Mouse (Mus musculus) ES-E14 (cell line): ENCODE measurements at regions not wholly inside any gene's neighbourhood (a gene's known extent, or its start where the extent isn't known, plus 50 kb on each side); places are given as distances from the start of the nearest gene placed in this dataset.
"Not testable (repeated sequence)": the region's sequence is repeated elsewhere in the genome, so short reads cannot be mapped to it uniquely, and the experiment has no call there.

Source experiments
- DNase-seq: peaks from one replicate; pipeline ENCODE4 v3.0.0-alpha.2; 2013; ENCODE audit warnings: low read depth, low spot score
- H3K27ac ChIP-seq: 2 replicates; pipeline ENCODE4 v1.5.1; 2012; ENCODE audit warnings: low read depth, mild to moderate bottlenecking, low read length, moderate library complexity, mixed read lengths; ENCODE audit not compliant: poor library complexity, insufficient read depth, severe bottlenecking
- H3K36me3 ChIP-seq: 2 replicates; pipeline ENCODE4 v1.6.1; 2012; ENCODE audit warnings: mild to moderate bottlenecking, low read length, moderate library complexity, mixed read lengths; ENCODE audit not compliant: control insufficient read depth, poor library complexity, insufficient read depth, severe bottlenecking
- H3K4me1 ChIP-seq, 2 experiments: fragments of 150-350 bp in 1 of 2; sonication (generic) in 1 of 2; 2 replicates each; pipeline ENCODE4 v1.6.1; 2012; ENCODE audit warnings: low read length in 2 of 2, mild to moderate bottlenecking in 1 of 2, mixed read lengths in 1 of 2; ENCODE audit not compliant: control insufficient read depth in 2 of 2, insufficient read depth in 2 of 2, poor library complexity in 1 of 2
- H3K4me3 ChIP-seq, 2 experiments: fragments of 150-350 bp in 1 of 2; sonication (generic) in 1 of 2; 2 replicates each; pipeline ENCODE4 v1.5.1; 2012; ENCODE audit warnings: low read length in 2 of 2, low read depth in 1 of 2, mild to moderate bottlenecking in 1 of 2, mixed read lengths in 1 of 2; ENCODE audit not compliant: insufficient read depth in 1 of 2, poor library complexity in 1 of 2, severe bottlenecking in 1 of 2
- H3K9ac ChIP-seq: 2 replicates; pipeline ENCODE4 v1.6.1; 2012; ENCODE audit warnings: low read depth, mild to moderate bottlenecking, low read length, mixed read lengths; ENCODE audit not compliant: poor library complexity, insufficient read depth, severe bottlenecking
- H3K9me3 ChIP-seq: fragments of 150-350 bp; sonication (generic); 2 replicates; pipeline ENCODE4 v1.6.1; 2012; ENCODE audit warnings: low read depth, mild to moderate bottlenecking, low read length; ENCODE audit not compliant: control insufficient read depth, insufficient read depth
- CHD2 ChIP-seq: IDR thresholded peaks from 2 replicates; pipeline ENCODE4 v1.6.1; 2014; ENCODE audit warnings: mild to moderate bottlenecking, low read depth, low read length, inconsistent platforms
- HCFC1 ChIP-seq: IDR thresholded peaks from 2 replicates; pipeline ENCODE4 v1.6.1; 2012; ENCODE audit warnings: low read length, inconsistent platforms, borderline replicate concordance; ENCODE audit not compliant: insufficient read depth
- MAFK ChIP-seq: IDR thresholded peaks from 2 replicates; pipeline ENCODE4 v1.6.1; 2014; ENCODE audit warnings: mild to moderate bottlenecking, low read depth, low read length, inconsistent platforms; ENCODE audit not compliant: insufficient read depth
- ZC3H11A ChIP-seq: IDR thresholded peaks from 2 replicates; pipeline ENCODE4 v1.6.1; 2012; ENCODE audit warnings: low read depth, mild to moderate bottlenecking, inconsistent platforms, low read length, borderline replicate concordance
- ZNF384 ChIP-seq: IDR thresholded peaks from 2 replicates; pipeline ENCODE4 v1.6.1; 2012; ENCODE audit warnings: low read depth, low read length, inconsistent platforms
- in situ Hi-C, 2 experiments: fragments of 600-800 bp; cut with MboI; formaldehyde crosslinking; loops; one replicate each; pipeline ENCODE4 v1.15.1; 2025; ENCODE audit warnings: low sequenced_read_pairs in 2 of 2, inconsistent platforms in 1 of 2; ENCODE audit not compliant: unreplicated experiment in 2 of 2

- no peaks in the 10 kb centered on the region for H3K36me3 ChIP-seq
- H3K9me3 ChIP-seq, result no peaks in the 10 kb centered on the region
- in situ Hi-C loops, result no loop called here
- DNase-seq, result no peak
- H3K4me1 ChIP-seq, result no peaks in the 10 kb centered on the region
- TF ChIP-seq MAFK, result no peak
- TF ChIP-seq ZNF384, result no peak
- no peak for TF ChIP-seq ZC3H11A
- TF ChIP-seq HCFC1, result no peak
- no peak for TF ChIP-seq CHD2
- H3K4me3 ChIP-seq, result no peak overlapping the region
- no peak overlapping the region for H3K27ac ChIP-seq
- no peak overlapping the region for H3K9ac ChIP-seq
Observed at GRCm38 (mm10) chr13:32435136-32435535, 96.6 kb upstream of the Gmds start.

GRCm38 (mm10) chr13:32428482-32428881 is 89.9 kb upstream of the Gmds start:
- TF ChIP-seq HCFC1 (no peak), ZC3H11A (no peak), MAFK (no peak), CHD2 (no peak), ZNF384 (no peak)
- Histone ChIP-seq H3K9me3 (no peaks in the 10 kb centered on the region), H3K36me3 (no peaks in the 10 kb centered on the region), H3K4me1 (no peaks in the 10 kb centered on the region), H3K4me3 (no peak overlapping the region), H3K9ac (no peak overlapping the region), H3K27ac (no peak overlapping the region)
- in situ Hi-C loops, result no loop called here
- DNase-seq, result no peak

- no peak for DNase-seq
- Histone ChIP-seq H3K4me1 (no peaks in the 10 kb centered on the region), H3K4me3 (no peak overlapping the region), H3K27ac (no peak overlapping the region), H3K9ac (no peak overlapping the region), H3K9me3 (no peaks in the 10 kb centered on the region), H3K36me3 (no peaks in the 10 kb centered on the region)
- TF ChIP-seq MAFK (no peak), ZNF384 (no peak), ZC3H11A (no peak), CHD2 (no peak), HCFC1 (no peak)
- in situ Hi-C loops, result no loop called here
Observed at GRCm38 (mm10) chr13:32426906-32427305, 88.4 kb upstream of the Gmds start.

- DNase-seq, result no peak
- TF ChIP-seq MAFK, result no peak
- TF ChIP-seq ZNF384, result no peak
- TF ChIP-seq HCFC1, result no peak
- no peak for TF ChIP-seq ZC3H11A
- no peak for TF ChIP-seq CHD2
- Histone ChIP-seq H3K9me3 (no peaks in the 10 kb centered on the region), H3K4me3 (no peak overlapping the region), H3K4me1 (no peaks in the 10 kb centered on the region), H3K27ac (no peak overlapping the region), H3K36me3 (no peaks in the 10 kb centered on the region), H3K9ac (no peak overlapping the region)
- in situ Hi-C loops, result no loop called here
Observed at GRCm38 (mm10) chr13:32426199-32426598, 87.7 kb upstream of the Gmds start.

GRCm38 (mm10) chr13:32424543-32424942 is 86.0 kb upstream of the Gmds start:
- not testable (repeated sequence) for H3K4me1 ChIP-seq
- in situ Hi-C loops, result loop anchor here (25.0 kb wide), 1 partner anchor 637 kb away; no protein-coding TSS in a partner anchor

More at GRCm38 (mm10) chr13:32424543-32424942, 86.0 kb upstream of the Gmds start:
- not testable (repeated sequence) for H3K9ac ChIP-seq, H3K27ac ChIP-seq, H3K9me3 ChIP-seq, DNase-seq, H3K36me3 ChIP-seq, H3K4me3 ChIP-seq
